Mouse (Mus musculus): ENCODE measurements around the gene Tgds. TPM values are rescaled to one million over a fixed set of nuclear protein-coding genes. Genes with fewer than 3 reads are reported as not detected.
"Not testable (repeated sequence)": the region's sequence is repeated elsewhere in the genome, so short reads cannot be mapped to it uniquely, and the experiment has no call there.

The Tgds gene
- polyA plus RNA-seq, 1 experiment from 2014 or later: 28.7 TPM

- 79% methylated on average over 7 of the region's 7 CpGs for WGBS
- Histone ChIP-seq H3K4me3 (peak overlapping the region; percentile 71), H3K27ac (no peak overlapping the region), H3K9ac (peak overlapping the region; percentile 78), H3K4me2 (replicated peaks) (peak overlapping the region; percentile 86), H3K27me3 (peaks cover 4% of the 10 kb centered on the region; the same call in 1 of the 2 replicates), H3K4me1 (peaks cover 20% of the 10 kb centered on the region), H3K36me3 (peaks cover 29% of the 10 kb centered on the region), H3K9me3 (replicated peaks) (no peaks in the 10 kb centered on the region)
- no peak for ATAC-seq (ENCODE audit: low FRiP score)
These were observed 1.1 kb downstream of the Tgds start for GRCm38 (mm10) chr14:118131472-118131871.

GRCm38 (mm10) chr14:118126301-118126700 is 6.3 kb downstream of the Tgds start:
- Histone ChIP-seq H3K27ac (no peak overlapping the region), H3K36me3 (peaks cover 61% of the 10 kb centered on the region), H3K27me3 (no peaks in the 10 kb centered on the region), H3K4me1 (peaks cover 1% of the 10 kb centered on the region), H3K9me3 (replicated peaks) (no peaks in the 10 kb centered on the region), H3K4me2 (replicated peaks) (no peak overlapping the region), H3K4me3 (no peak overlapping the region), H3K9ac (no peak overlapping the region)
- whole genome bisulfite sequencing: 94% methylated on average over 5 of the region's 5 CpGs
- ATAC-seq (ENCODE audit: low FRiP score): no peak

GRCm38 (mm10) chr14:118124771-118125170 is 7.8 kb downstream of the Tgds start:
- Histone ChIP-seq H3K4me3 (no peak overlapping the region), H3K36me3 (peaks cover 75% of the 10 kb centered on the region), H3K9ac (no peak overlapping the region), H3K4me2 (replicated peaks) (no peak overlapping the region), H3K4me1 (no peaks in the 10 kb centered on the region), H3K9me3 (replicated peaks) (no peaks in the 10 kb centered on the region), H3K27ac (no peak overlapping the region), H3K27me3 (no peaks in the 10 kb centered on the region)
- no peak for ATAC-seq (ENCODE audit: low FRiP score)
- WGBS: 87% methylated on average over 4 of the region's 4 CpGs

DNA sequence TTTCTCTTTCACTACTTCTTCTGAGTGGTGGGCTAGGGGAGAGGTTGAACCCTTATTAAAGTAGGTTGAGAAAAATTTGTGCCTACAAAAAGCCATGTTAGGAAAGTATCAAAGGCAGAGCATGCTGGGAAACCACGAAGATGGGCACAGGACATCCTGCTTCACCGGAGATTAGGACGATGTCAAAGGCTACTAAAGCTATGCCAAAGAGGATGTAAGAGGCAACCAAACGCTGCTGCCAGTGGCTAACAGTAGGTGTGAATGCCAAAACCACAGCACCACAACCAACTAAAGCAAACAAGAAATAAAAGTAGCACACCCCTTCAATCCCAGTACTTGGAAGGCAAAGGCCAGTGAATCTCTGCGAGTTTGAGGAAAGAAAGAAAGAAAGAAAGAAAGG is 8.4 kb downstream of the Tgds start:
- 91% methylated on average over 5 of the region's 5 CpGs for WGBS
- no peak for ATAC-seq (ENCODE audit: low FRiP score)

GRCm38 (mm10) chr14:118113116-118113515 is 19.4 kb downstream of the Tgds start:
- 94% methylated on average over 6 of the region's 6 CpGs for WGBS
- Histone ChIP-seq H3K9ac (no peak overlapping the region), H3K27ac (no peak overlapping the region), H3K27me3 (no peaks in the 10 kb centered on the region), H3K9me3 (replicated peaks) (no peaks in the 10 kb centered on the region), H3K4me3 (no peak overlapping the region), H3K36me3 (peaks cover 66% of the 10 kb centered on the region), H3K4me2 (replicated peaks) (no peak overlapping the region), H3K4me1 (no peaks in the 10 kb centered on the region)
- ATAC-seq (ENCODE audit: low FRiP score): no peak

More for the DNA sequence above, 8.4 kb downstream of the Tgds start:
- no peak overlapping the region for H3K4me3 ChIP-seq
- H3K36me3 ChIP-seq: peaks cover 77% of the 10 kb centered on the region
- no peaks in the 10 kb centered on the region for H3K9me3 ChIP-seq (replicated peaks)
- H3K4me2 ChIP-seq (replicated peaks): no peak overlapping the region
- no peak overlapping the region for H3K27ac ChIP-seq
- no peaks in the 10 kb centered on the region for H3K4me1 ChIP-seq
- no peak overlapping the region for H3K9ac ChIP-seq
- H3K27me3 ChIP-seq: no peaks in the 10 kb centered on the region

DNA sequence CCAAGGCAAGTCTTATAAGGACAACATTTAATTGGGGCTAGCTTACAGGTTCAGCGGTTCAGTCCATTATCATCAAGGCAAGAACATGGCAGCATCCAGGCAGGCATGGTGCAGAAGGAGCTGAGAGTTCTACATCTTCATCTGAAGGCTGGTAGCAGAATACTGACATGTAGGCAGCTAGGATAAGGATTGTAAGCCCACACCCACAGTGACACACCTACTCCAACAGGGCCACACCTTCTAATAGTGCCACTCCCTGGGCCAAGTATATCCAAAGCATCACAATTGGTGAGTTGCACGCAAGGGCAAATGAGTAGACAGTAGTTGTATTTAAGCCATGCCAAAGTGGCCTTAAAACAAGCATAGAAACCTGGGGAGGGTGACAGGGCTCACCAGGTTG is 25.1 kb downstream of the Tgds start:
- H3K27ac ChIP-seq; H3K27me3 ChIP-seq; H3K4me2 ChIP-seq (replicated peaks); H3K9me3 ChIP-seq (replicated peaks); H3K9ac ChIP-seq; ATAC-seq (ENCODE audit: low FRiP score); H3K4me1 ChIP-seq; H3K4me3 ChIP-seq: not testable (repeated sequence)
- peaks cover 17% of the 10 kb centered on the region for H3K36me3 ChIP-seq
- WGBS: 95% methylated on average over 2 of the region's 2 CpGs

DNA sequence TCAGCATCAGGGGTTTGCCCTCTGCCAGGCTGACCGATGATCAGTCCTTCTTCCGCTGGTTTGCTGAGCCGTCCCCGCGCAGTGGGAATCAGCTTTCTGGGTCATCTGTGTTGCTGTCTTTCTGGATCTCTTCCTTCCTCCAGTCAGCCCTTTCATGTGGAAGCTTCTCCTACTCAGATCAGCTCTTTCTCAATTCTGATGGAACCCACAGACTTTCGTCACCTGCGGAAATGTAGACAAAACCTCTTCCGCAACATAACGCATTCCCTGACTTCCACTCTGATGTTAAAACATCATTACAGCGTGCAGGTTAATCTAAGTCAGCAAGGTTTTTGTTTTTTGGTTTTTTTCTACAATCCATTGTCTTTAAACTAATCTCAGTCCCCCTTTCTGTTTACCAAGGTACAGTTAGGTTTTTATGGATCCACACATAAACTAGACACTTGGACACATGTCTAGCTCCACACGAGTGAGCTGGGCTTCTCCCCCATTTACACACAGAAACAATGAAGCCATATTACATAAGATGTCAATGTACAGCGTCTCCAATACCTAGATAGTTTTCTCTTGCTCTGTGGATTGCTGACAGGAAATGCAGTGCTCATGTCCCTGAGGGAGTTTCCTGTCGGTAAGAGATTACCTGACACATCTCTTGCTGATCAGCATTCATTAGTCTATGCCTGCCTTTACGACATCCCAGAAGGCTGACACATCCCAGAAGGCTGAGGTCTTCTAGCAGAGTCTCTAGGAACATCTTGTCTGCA is 31.1 kb downstream of the Tgds start:
- Histone ChIP-seq H3K36me3 (no peaks in the 10 kb centered on the region), H3K27ac (no peak overlapping the region), H3K27me3 (no peaks in the 10 kb centered on the region), H3K4me3 (no peak overlapping the region), H3K4me2 (replicated peaks) (no peak overlapping the region), H3K4me1 (no peaks in the 10 kb centered on the region), H3K9ac (no peak overlapping the region), H3K9me3 (replicated peaks) (no peaks in the 10 kb centered on the region)
- no peak for ATAC-seq (ENCODE audit: low FRiP score)
- WGBS: 86% methylated on average over 14 of the region's 14 CpGs

DNA sequence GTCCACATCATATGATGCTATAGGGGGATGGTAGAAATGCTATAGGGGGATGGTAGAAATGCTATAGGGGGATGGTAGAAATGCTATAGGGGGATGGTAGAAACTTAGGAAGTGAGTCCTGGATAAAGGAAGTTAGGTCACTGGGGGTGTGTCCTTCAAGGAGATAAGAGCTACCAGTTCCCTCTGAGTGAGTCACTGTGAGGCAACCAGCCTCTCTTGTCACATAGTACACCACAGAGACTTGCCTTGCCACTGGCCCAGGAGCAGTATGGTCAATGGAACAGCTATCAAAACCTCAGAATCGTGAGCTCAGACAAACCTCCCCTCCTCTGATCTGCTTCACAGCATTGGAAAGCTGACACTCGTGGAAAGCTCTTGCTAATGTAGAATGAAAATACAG is 34.3 kb downstream of the Tgds start:
- Histone ChIP-seq H3K27ac (no peak overlapping the region), H3K9me3 (replicated peaks) (no peaks in the 10 kb centered on the region), H3K36me3 (no peaks in the 10 kb centered on the region), H3K27me3 (no peaks in the 10 kb centered on the region), H3K9ac (no peak overlapping the region), H3K4me3 (no peak overlapping the region), H3K4me1 (no peaks in the 10 kb centered on the region; the same call in 1 of the 2 replicates), H3K4me2 (replicated peaks) (no peak overlapping the region)
- no peak for ATAC-seq (ENCODE audit: low FRiP score)
- WGBS: 76% methylated on average over 2 of the region's 2 CpGs

GRCm38 (mm10) chr14:118089806-118090392 is 42.7 kb downstream of the Tgds start:
- Histone ChIP-seq H3K9ac (peak overlapping the region; percentile 51), H3K4me3 (peak overlapping the region; percentile 61), H3K36me3 (no peaks in the 10 kb centered on the region), H3K9me3 (replicated peaks) (no peaks in the 10 kb centered on the region), H3K4me2 (replicated peaks) (peak overlapping the region; percentile 53), H3K27me3 (no peaks in the 10 kb centered on the region), H3K27ac (no peak overlapping the region), H3K4me1 (peaks cover 10% of the 10 kb centered on the region)
- WGBS: under 1% methylated on average over 18 of the region's 18 CpGs
- ATAC-seq (ENCODE audit: low FRiP score): peak; percentile 42

DNA sequence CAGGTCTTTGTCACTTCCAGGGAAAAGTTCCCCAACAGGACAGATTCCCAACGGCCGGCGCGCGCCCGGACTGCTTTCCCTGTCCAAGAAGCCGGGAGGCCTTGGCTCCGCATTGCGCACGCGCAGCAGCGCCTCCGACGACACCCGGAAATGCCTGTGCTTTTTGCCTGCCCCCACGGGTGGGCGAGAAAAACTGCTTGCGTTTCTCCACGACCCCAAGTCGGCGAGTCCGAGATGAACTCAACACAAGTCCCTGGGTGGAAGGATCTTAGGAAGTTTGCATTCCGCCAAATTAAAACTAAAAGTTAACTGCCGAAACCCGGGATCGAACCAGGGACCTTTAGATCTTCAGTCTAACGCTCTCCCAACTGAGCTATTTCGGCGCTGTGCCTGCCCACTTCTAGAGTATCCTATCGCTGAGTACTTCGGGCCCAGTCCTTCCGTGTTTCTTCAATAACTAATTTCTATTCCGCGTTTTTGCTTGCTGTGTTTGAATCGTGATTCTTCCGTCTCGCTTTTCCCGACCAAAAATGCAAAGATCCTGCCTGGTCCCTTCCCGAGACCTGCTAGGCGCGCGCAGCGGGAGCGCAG is 43.2 kb downstream of the Tgds start:
- Histone ChIP-seq H3K9ac (peak overlapping the region; percentile 51), H3K27ac (peak overlapping the region; percentile 9; the same call in 1 of the 2 replicates), H3K27me3 (no peaks in the 10 kb centered on the region), H3K4me2 (replicated peaks) (peak overlapping the region; percentile 53), H3K9me3 (replicated peaks) (no peaks in the 10 kb centered on the region), H3K4me1 (peaks cover 10% of the 10 kb centered on the region), H3K36me3 (no peaks in the 10 kb centered on the region), H3K4me3 (peak overlapping the region; percentile 61)
- peak; percentile 76 for ATAC-seq (ENCODE audit: low FRiP score)
- WGBS: under 1% methylated on average over 44 of the region's 44 CpGs

DNA sequence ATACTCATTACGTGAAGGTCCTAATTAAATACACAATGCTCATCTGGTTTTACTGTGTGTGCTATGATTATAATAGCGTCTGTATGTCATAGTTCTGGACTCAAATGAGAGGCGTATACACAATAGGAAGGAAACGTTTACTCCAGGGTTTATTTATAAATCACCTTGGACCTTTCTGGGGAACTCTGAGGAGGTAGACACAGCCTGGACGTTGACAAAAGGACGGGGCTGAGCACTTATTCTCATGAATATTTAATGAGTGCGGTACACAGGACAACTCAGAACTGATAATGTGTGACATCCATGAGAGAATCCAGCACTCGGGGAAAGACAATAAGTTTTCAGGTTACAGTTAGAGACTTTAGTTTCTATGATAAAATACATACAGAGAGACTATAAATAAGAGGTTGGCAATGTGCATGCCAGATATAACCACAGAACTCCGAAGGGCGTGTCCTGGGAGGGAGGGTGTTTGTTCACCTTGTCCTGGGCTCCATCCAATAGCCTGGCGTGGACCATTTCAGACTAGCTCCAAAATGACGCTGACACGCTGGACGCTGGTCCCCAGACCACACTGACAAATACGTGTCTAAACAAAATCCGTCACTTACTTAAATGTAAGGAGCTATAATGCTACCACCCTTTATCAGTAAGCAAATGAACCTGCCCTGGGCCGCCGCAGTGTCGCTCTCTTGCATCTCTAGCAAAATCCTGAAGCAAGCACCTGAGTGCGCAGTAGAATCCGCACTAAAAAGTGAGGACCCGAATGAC is 43.9 kb downstream of the Tgds start:
- peaks cover 10% of the 10 kb centered on the region for H3K4me1 ChIP-seq
- ATAC-seq (ENCODE audit: low FRiP score): peak; percentile 61
- no peaks in the 10 kb centered on the region for H3K9me3 ChIP-seq (replicated peaks)
- H3K27ac ChIP-seq: peak overlapping the region; percentile 9; the same call in 1 of the 2 replicates
- H3K9ac ChIP-seq: peak overlapping the region; percentile 51
- H3K4me3 ChIP-seq: peak overlapping the region; percentile 61
- 9% methylated on average over 22 of the region's 22 CpGs for WGBS
- no peaks in the 10 kb centered on the region for H3K27me3 ChIP-seq
- no peaks in the 10 kb centered on the region for H3K36me3 ChIP-seq
- peak overlapping the region; percentile 53 for H3K4me2 ChIP-seq (replicated peaks)

Data from hindbrain, embryonic 12.5 days (tissue).